Mouse (Mus musculus) heart, adult 2 months (tissue): Measurements from ENCODE around the gene Aprt.

Experiments used
- CTCF ChIP-seq: fragments of 200-600 bp; IDR thresholded peaks from 2 replicates; pipeline ENCODE4 v1.8.1; 2022; ENCODE audit warnings: antibody characterized with exemption, mild to moderate bottlenecking, moderate library complexity
- POLR2A ChIP-seq: fragments of 200-500 bp; IDR thresholded peaks from 2 replicates; pipeline ENCODE4 v1.6.1; 2011; ENCODE audit warnings: mild to moderate bottlenecking, low read depth, low read length, control low read depth; ENCODE audit not compliant: insufficient read depth

GRCm38 (mm10) chr8:122548331-122548730 is 28.4 kb downstream of the Aprt start:
- TF ChIP-seq CTCF (no peak), POLR2A (no peak)
